Comparison of ENCODE assay signal across 8 mouse cellular contexts in genomic region chr15:79834130-79834880, GRCm38 (mm10). TPM values are rescaled to one million over a fixed set of nuclear protein-coding genes. Genes with fewer than 3 reads are reported as not detected.
DNase-seq lines count a peak whose midpoint lies in the region; ATAC-seq lines count a peak whose summit lies in the region.

Gene Npcd, minus strand, starts transcription at chr15:79834237.
Gene Cbx6, minus strand, starts transcription at chr15:79834688.

- H3K27ac ChIP-seq in intestine, embryonic 14.5 days (ENCODE audit: low read depth) = peak within 1 kb of the TSS; percentile 83

- H3K4me3 ChIP-seq in intestine, embryonic 14.5 days (ENCODE audit: low read depth, low read length) = peak within 1 kb of the TSS; percentile 74

- peaks cover 11% of the 10 kb centered on the region for H3K36me3 ChIP-seq in intestine, embryonic 14.5 days (ENCODE audit: control insufficient read depth, insufficient read depth, low read length)

- H3K27me3 ChIP-seq in intestine, embryonic 14.5 days (replicated peaks; ENCODE audit: control insufficient read depth, insufficient read depth, low read length) = no peaks in the 10 kb centered on the region

- intact Hi-C loops in left cerebral cortex, postnatal 14 days (cut with DNase I) = loop anchor here (5.0 to 10.0 kb wide), 2 partner anchors 98 to 250 kb away; no protein-coding TSS in a partner anchor

- DNase-seq in adrenal gland, adult 2 months = peak; percentile 97
- peak; percentile 99 for DNase-seq in embryo, embryonic 11 days
- DNase-seq in gastrocnemius, postnatal 25 days = peak; percentile 96
- DNase-seq in intestine, embryonic 14.5 days (ENCODE audit: low spot score) = peak; percentile 99
- peak; percentile 99 for DNase-seq in left cerebral cortex, postnatal 14 days (ENCODE audit: low spot score in 2 of 2)
- DNase-seq in right cerebral cortex, postnatal 36 days (ENCODE audit: low spot score in 2 of 2) = peak; percentile 96 to 98
- peak; percentile 98 to 99 for DNase-seq in urinary bladder, postnatal 4 days (ENCODE audit: low spot score in 2 of 2)

- H3K4me1 ChIP-seq in intestine, embryonic 14.5 days (replicated peaks; ENCODE audit: control insufficient read depth, insufficient read depth, low read length) = peaks cover 18% of the 10 kb centered on the region

- peak within 1 kb of the TSS; percentile 72 for H3K4me2 ChIP-seq in intestine, embryonic 14.5 days (ENCODE audit: low read length)

- ATAC-seq in intestine, embryonic 14.5 days (replicated peaks; ENCODE audit: low FRiP score, low TSS enrichment, low read depth) = peak; percentile 87
- ATAC-seq in megakaryocyte-erythroid progenitor cell, adult 5-6 weeks (replicated peaks; ENCODE audit: low FRiP score, low TSS enrichment, poor library complexity, severe bottlenecking) = peak; percentile 45

- H3K9me3 ChIP-seq in intestine, embryonic 14.5 days (ENCODE audit: control insufficient read depth, low read length) = no peaks in the 10 kb centered on the region

- 1% methylated on average over 54 of the region's 58 CpGs for WGBS in intestine, embryonic 14.5 days

- peak within 1 kb of the TSS; percentile 81 for H3K9ac ChIP-seq in intestine, embryonic 14.5 days (ENCODE audit: low read length)

RNA-seq across cellular contexts. Expression of gene Npcd, which starts in this region (rescaled TPM):
- total RNA-seq in adrenal gland, adult 2 months (2021) = 1 to 10 TPM; 1.2 to 2.0 TPM
- polyA plus RNA-seq in adrenal gland, adult 2 months (2012; rRNA removed) = 13.4 and 14.6 TPM in 2 replicates
- total RNA-seq in gastrocnemius, postnatal 25 days (2021) = under 1 TPM in 1 of 2 experiments, not detected in 1; 0.61 TPM
- not detected in 2 replicates for polyA plus RNA-seq in intestine, embryonic 14.5 days (2014; fragmentation: Nextera tagmentation; extraction: Ambion mirVana)
- total RNA-seq in left cerebral cortex, postnatal 14 days (2021) = 10 to 100 TPM in 1 of 2 experiments, 1 to 10 TPM in 1; 7.3 to 53.6 TPM
- not detected in 2 replicates for total RNA-seq in megakaryocyte-erythroid progenitor cell, adult 5-6 weeks (2014; fragmentation: Nextera tagmentation)
- not detected in 2 replicates for total RNA-seq in megakaryocyte-erythroid progenitor cell, adult 5-6 weeks (2017)

RNA-seq across cellular contexts. Expression of gene Cbx6, which starts in this region (rescaled TPM):
- 10 to 100 TPM; 46.2 to 67.3 TPM for total RNA-seq in adrenal gland, adult 2 months (2021)
- 105 and 106 TPM in 2 replicates for polyA plus RNA-seq in adrenal gland, adult 2 months (2012; rRNA removed)
- 10 to 100 TPM; 12.5 to 14.6 TPM for total RNA-seq in gastrocnemius, postnatal 25 days (2021)
- 30.7 and 31.6 TPM in 2 replicates for polyA plus RNA-seq in intestine, embryonic 14.5 days (2014; fragmentation: Nextera tagmentation; extraction: Ambion mirVana)
- total RNA-seq in left cerebral cortex, postnatal 14 days (2021) = 100 to 1,000 TPM; 429 to 483 TPM
- 25.1 and 25.6 TPM in 2 replicates for total RNA-seq in megakaryocyte-erythroid progenitor cell, adult 5-6 weeks (2014; fragmentation: Nextera tagmentation)
- total RNA-seq in megakaryocyte-erythroid progenitor cell, adult 5-6 weeks (2017) = 14.4 and 36.7 TPM in 2 replicates

Comparison
In these comparisons a context has a peak if more than half of its experiments do, and no peak if none do; other contexts are left out.
1. Peak in every context shown above with its lines: DNase-seq, ATAC-seq, H3K4me3 ChIP-seq and H3K27ac ChIP-seq.
2. RNA of gene Cbx6 (total RNA-seq): 429 to 483 TPM in left cerebral cortex, postnatal 14 days; 46.2 to 67.3 TPM in adrenal gland, adult 2 months, 14.4 to 36.7 TPM in megakaryocyte-erythroid progenitor cell, adult 5-6 weeks and 12.5 to 14.6 TPM in gastrocnemius, postnatal 25 days; every median in the first group is over 4 times any median in the second.
3. RNA of gene Npcd (polyA plus RNA-seq): 13.4 to 14.6 TPM in adrenal gland, adult 2 months; not detected in intestine, embryonic 14.5 days; every median in the first group is over 10 times any median in the second.